Mouse (Mus musculus) heart, postnatal 0 days (tissue): ENCODE measurements around the gene Ablim2. TPM values are rescaled to one million over a fixed set of nuclear protein-coding genes. Genes with fewer than 3 reads are reported as not detected.

ENCODE experiments used
- ATAC-seq: fragments of 200-750 bp; cut with Nextera tagmentation; 2 replicates; pipeline ENCODE4 v1.8.0; 2017; ENCODE audit warnings: low read depth, moderate number of reproducible peaks, moderate library complexity; ENCODE audit not compliant: insufficient read depth
- DNase-seq: peaks from one replicate; pipeline ENCODE4 v3.0.0-alpha.2; 2016; ENCODE audit warnings: low spot score
- H3K27ac ChIP-seq: fragments of 300-500 bp; sonication (generic); 2 replicates; pipeline ENCODE4 v1.5.1; 2014; ENCODE audit warnings: low read depth, mild to moderate bottlenecking
- H3K27me3 ChIP-seq: fragments of 300-500 bp; sonication (generic); 2 replicates; pipeline ENCODE4 v1.6.1; 2014; ENCODE audit warnings: low read length, mixed read lengths; ENCODE audit not compliant: control insufficient read depth, insufficient read depth
- H3K36me3 ChIP-seq: fragments of 300-500 bp; sonication (generic); replicated peaks from 2 replicates; pipeline ENCODE4 v1.6.1; 2014; ENCODE audit warnings: low read length, mixed read lengths; ENCODE audit not compliant: control insufficient read depth, insufficient read depth
- H3K4me1 ChIP-seq: fragments of 300-500 bp; sonication (generic); 2 replicates; pipeline ENCODE4 v1.6.1; 2014; ENCODE audit warnings: antibody characterized with exemption; ENCODE audit not compliant: control insufficient read depth, insufficient read depth
- H3K4me2 ChIP-seq: fragments of 300-500 bp; sonication (generic); 2 replicates; pipeline ENCODE4 v1.6.1; 2014; ENCODE audit warnings: low read depth, mild to moderate bottlenecking, low read length, moderate library complexity
- H3K4me3 ChIP-seq: fragments of 300-500 bp; sonication (generic); 2 replicates; pipeline ENCODE4 v1.5.1; 2014; ENCODE audit warnings: low read depth, low read length
- H3K9ac ChIP-seq: fragments of 300-500 bp; sonication (generic); replicated peaks from 2 replicates; pipeline ENCODE4 v1.6.1; 2014; ENCODE audit warnings: low read depth, low read length, mixed read lengths
- H3K9me3 ChIP-seq: fragments of 300-500 bp; sonication (generic); replicated peaks from 2 replicates; pipeline ENCODE4 v1.6.1; 2016; ENCODE audit warnings: low read length; ENCODE audit not compliant: control insufficient read depth
- CTCF ChIP-seq: IDR thresholded peaks from 2 replicates; pipeline ENCODE4 v1.5.1; 2016; ENCODE audit warnings: antibody characterized with exemption, control low read depth, low read depth
- EP300 ChIP-seq: IDR thresholded peaks from 2 replicates; pipeline ENCODE4 v1.6.1; 2016; ENCODE audit warnings: antibody characterized with exemption, low read depth
- WGBS: fragments of 180-500 bp; shearing (Covaris S2); extraction: QIAGEN DNeasy Blood & Tissue Kit; methylation state at CpG from one replicate; pipeline ENCODE4 v1.1.7; 2014; 5-methylcytosine and 5-hydroxymethylcytosine counted together
- polyA plus RNA-seq: library from polyadenylated mRNA; unstranded; fragments of >200 nt; fragmentation: Nextera tagmentation; extraction: Ambion mirVana; gene quantifications from 2 replicates; pipeline ENCODE4 v1.2.1, GENCODE M21; 2015
- total RNA-seq: library from RNA; depleted of rRNA; stranded (reverse); fragments of >200 nt; gene quantifications from 2 replicates; pipeline ENCODE4 v1.2.3, GENCODE M21; 2014; ENCODE audit warnings: low replicate concordance; rRNA removed

Gene Ablim2
- total and polyA plus RNA-seq, 2 experiments from 2014 or later, result 8.8 to 22.1 TPM

- Histone ChIP-seq H3K27me3 (no peaks in the 10 kb centered on the region), H3K4me1 (peaks cover 75% of the 10 kb centered on the region), H3K9me3 (no peaks in the 10 kb centered on the region), H3K4me3 (no peak overlapping the region), H3K27ac (peak overlapping the region; percentile 98), H3K9ac (no peak overlapping the region), H3K36me3 (no peaks in the 10 kb centered on the region), H3K4me2 (no peak overlapping the region)
- DNase-seq (no peak), ATAC-seq (no peak)
- no peak for TF ChIP-seq CTCF
- no peak for TF ChIP-seq EP300
- WGBS, result 64% methylated on average over 6 of the region's 6 CpGs
Observed at GRCm38 (mm10) chr5:35923448-35923847, 165.8 kb downstream of the Ablim2 start.

- no peak for TF ChIP-seq EP300
- TF ChIP-seq CTCF, result no peak
- H3K9me3 ChIP-seq, result no peaks in the 10 kb centered on the region
- H3K36me3 ChIP-seq, result no peaks in the 10 kb centered on the region; the same call in 1 of the 2 replicates
- peaks cover 60% of the 10 kb centered on the region for H3K4me1 ChIP-seq
- ATAC-seq (no peak), DNase-seq (no peak)
- H3K4me3 ChIP-seq, result no peak overlapping the region
- no peak overlapping the region for H3K9ac ChIP-seq
- no peaks in the 10 kb centered on the region for H3K27me3 ChIP-seq
- 42% methylated on average over 12 of the region's 12 CpGs for WGBS
- H3K4me2 ChIP-seq, result 0 out of 2 replicates have a peak overlapping the region, but pooled peaks have one; percentile 13
- H3K27ac ChIP-seq, result peak overlapping the region; percentile 98
Observed at GRCm38 (mm10) chr5:35925171-35925634, 167.5 kb downstream of the Ablim2 start.

GRCm38 (mm10) chr5:35926511-35926910 lies 168.8 kb downstream of the Ablim2 start:
- H3K4me3 ChIP-seq, result no peak overlapping the region
- no peak overlapping the region for H3K4me2 ChIP-seq
- no peak for ATAC-seq
- no peak overlapping the region for H3K27ac ChIP-seq
- WGBS, result 83% methylated on average over 8 of the region's 8 CpGs
- no peaks in the 10 kb centered on the region; the same call in 1 of the 2 replicates for H3K36me3 ChIP-seq
- H3K9ac ChIP-seq, result no peak overlapping the region
- peaks cover 53% of the 10 kb centered on the region for H3K4me1 ChIP-seq
- H3K9me3 ChIP-seq, result no peaks in the 10 kb centered on the region
- TF ChIP-seq CTCF, result no peak
- TF ChIP-seq EP300, result no peak
- no peaks in the 10 kb centered on the region for H3K27me3 ChIP-seq
- DNase-seq, result no peak

GRCm38 (mm10) chr5:35931296-35931695 lies 173.6 kb downstream of the Ablim2 start:
- Histone ChIP-seq H3K4me2 (no peak overlapping the region), H3K27ac (peak overlapping the region; percentile 28; the same call in 1 of the 2 replicates), H3K27me3 (no peaks in the 10 kb centered on the region), H3K9ac (no peak overlapping the region), H3K4me1 (peaks cover 45% of the 10 kb centered on the region), H3K36me3 (peaks cover 9% of the 10 kb centered on the region), H3K9me3 (no peaks in the 10 kb centered on the region), H3K4me3 (no peak overlapping the region)
- TF ChIP-seq CTCF (no peak), EP300 (no peak)
- no peak for DNase-seq
- no peak for ATAC-seq
- WGBS, result 39% methylated on average over 5 of the region's 5 CpGs

GRCm38 (mm10) chr5:35933059-35933458 lies 175.4 kb downstream of the Ablim2 start:
- TF ChIP-seq EP300, result no peak
- H3K27ac ChIP-seq, result no peak overlapping the region
- no peaks in the 10 kb centered on the region for H3K27me3 ChIP-seq
- WGBS, result 42% methylated on average over 10 of the region's 10 CpGs
- H3K36me3 ChIP-seq, result peaks cover 17% of the 10 kb centered on the region
- H3K4me1 ChIP-seq, result peaks cover 40% of the 10 kb centered on the region
- no peak overlapping the region for H3K4me2 ChIP-seq
- 0 out of 2 replicates have a peak overlapping the region, but pooled peaks have one; percentile 12 for H3K9ac ChIP-seq
- H3K9me3 ChIP-seq, result no peaks in the 10 kb centered on the region
- ATAC-seq (no peak), DNase-seq (no peak)
- no peak overlapping the region for H3K4me3 ChIP-seq

Other genes starting within 250 kb of the Ablim2 start
- gene Cpz, start 232.2 kb upstream of the Ablim2 start, total RNA-seq, result 6.8 and 39.5 TPM in 2 replicates
- gene Cpz, start 232.2 kb upstream of the Ablim2 start, polyA plus RNA-seq, result 3.6 and 3.8 TPM in 2 replicates
- gene Trmt44, start 182.8 kb upstream of the Ablim2 start, total RNA-seq, result 7.3 and 8.1 TPM in 2 replicates
- 2.4 and 2.6 TPM in 2 replicates for gene Trmt44, start 182.8 kb upstream of the Ablim2 start, polyA plus RNA-seq
- gene Acox3, start 174.8 kb upstream of the Ablim2 start, total RNA-seq, result 26.8 and 31.2 TPM in 2 replicates
- 11.9 and 13.4 TPM in 2 replicates for gene Acox3, start 174.8 kb upstream of the Ablim2 start, polyA plus RNA-seq
- 43.3 and 49.5 TPM in 2 replicates for gene Htra3, start 78.1 kb upstream of the Ablim2 start, total RNA-seq
- 17.2 and 19.2 TPM in 2 replicates for gene Htra3, start 78.1 kb upstream of the Ablim2 start, polyA plus RNA-seq
- gene Sh3tc1, start 17.9 kb upstream of the Ablim2 start, total RNA-seq, result 11.4 and 15.2 TPM in 2 replicates
- gene Sh3tc1, start 17.9 kb upstream of the Ablim2 start, polyA plus RNA-seq, result 6.8 and 9.4 TPM in 2 replicates
- gene Afap1, start 135.4 kb downstream of the Ablim2 start, total RNA-seq, result 25.9 and 30.3 TPM in 2 replicates
- gene Afap1, start 135.4 kb downstream of the Ablim2 start, polyA plus RNA-seq, result 13.6 and 14.9 TPM in 2 replicates